Mouse (Mus musculus): ENCODE measurements around the gene Chst10.

DNA sequence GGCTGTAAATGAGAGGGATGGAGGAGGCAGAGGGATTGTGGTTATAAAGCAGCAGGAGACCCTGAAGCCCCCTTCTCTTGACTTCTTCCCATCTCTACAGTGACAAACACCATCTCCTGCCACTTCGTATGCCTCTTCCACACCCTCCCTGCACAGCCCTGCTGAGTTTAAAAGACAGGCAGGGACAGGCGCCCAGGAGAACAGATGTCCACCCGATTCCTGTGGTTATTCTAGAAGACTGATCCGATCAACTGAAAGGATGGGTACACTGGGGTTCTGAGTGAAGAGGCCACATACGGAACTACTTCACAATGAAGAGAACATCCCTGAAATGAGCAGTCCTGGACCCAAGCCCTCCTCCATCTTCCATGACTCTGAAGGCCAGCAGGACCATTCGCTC is 26.1 kb downstream of the Chst10 start:
- TF ChIP-seq CTCF (IDR thresholded peaks at IDR 0.05; ENCODE audit: borderline replicate concordance, insufficient read depth, low read depth, low read length) (no peak), POLR2A (IDR thresholded peaks at IDR 0.05; ENCODE audit: borderline replicate concordance, insufficient read depth, low read length) (no peak)
